Mouse (Mus musculus): ENCODE measurements around the gene Gc.

Gene Gc

GRCm38 (mm10) chr5:89457554-89458062, at the start of gene Gc:
Gene Gc (minus strand): TSS chr5:89457898.
- no peak for DNase-seq (ENCODE audit: low spot score in 2 of 2)

DNA sequence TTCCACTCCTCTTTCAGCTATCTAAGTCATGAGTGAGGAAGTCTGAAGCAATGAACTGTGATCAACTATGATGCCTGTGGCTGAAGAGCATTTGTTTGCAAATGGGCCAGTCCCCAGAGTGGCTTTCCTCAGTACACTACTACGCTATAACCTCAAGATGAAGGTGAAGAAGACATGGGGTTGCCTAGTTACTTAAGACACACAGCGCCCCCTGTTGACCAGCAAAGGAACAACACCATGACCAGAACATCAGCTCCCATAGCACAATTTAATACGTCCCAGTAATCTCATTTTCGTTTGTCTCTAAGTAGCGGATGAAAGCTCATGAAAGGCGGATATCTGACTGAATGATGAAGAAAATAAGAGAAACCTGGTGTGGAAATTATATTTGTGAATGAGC, 42.5 kb upstream of the Gc start:
- no peak for DNase-seq (ENCODE audit: low spot score in 2 of 2)

DNA sequence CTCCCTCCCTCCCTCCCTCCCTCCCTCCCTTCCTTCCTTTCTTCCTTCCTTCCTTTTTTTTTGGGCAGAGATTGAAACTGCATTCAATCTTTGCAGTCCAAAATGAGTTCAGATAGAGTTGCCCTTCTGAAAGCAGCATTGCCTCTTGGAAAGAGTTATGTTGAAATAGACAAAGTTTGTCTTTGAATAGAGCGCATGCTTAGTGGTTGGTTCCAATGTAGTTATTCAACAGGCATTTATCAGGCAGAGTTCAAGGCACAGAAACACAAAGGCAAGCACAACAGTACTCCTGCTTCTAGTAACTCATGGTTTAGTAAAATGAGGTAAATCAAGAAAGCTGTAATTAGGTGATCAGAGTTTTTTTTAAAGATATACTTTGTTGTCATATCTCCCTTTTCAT, 34.9 kb upstream of the Gc start:
- no peak for DNase-seq (ENCODE audit: low spot score in 2 of 2)

DNA sequence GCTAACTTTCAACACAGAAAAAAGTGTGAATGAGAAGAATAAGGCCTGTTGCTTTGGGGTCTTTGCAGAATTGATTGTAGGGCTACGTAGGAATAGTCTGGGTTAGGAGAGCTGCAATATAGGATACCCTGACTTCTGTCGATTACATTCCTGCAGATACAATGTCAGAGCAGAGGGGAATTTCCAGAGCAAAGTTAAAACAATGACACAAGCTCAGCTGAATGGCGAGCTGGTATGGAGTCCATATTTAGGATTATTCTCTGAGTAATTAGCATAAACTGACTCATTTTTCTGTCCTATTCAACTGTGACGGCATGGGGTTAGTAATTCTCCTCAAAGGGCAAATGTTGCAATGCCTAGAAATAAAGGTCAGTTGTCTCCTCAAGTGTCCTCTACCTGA, 12.8 kb upstream of the Gc start:
- no peak for DNase-seq (ENCODE audit: low spot score in 2 of 2)

DNA sequence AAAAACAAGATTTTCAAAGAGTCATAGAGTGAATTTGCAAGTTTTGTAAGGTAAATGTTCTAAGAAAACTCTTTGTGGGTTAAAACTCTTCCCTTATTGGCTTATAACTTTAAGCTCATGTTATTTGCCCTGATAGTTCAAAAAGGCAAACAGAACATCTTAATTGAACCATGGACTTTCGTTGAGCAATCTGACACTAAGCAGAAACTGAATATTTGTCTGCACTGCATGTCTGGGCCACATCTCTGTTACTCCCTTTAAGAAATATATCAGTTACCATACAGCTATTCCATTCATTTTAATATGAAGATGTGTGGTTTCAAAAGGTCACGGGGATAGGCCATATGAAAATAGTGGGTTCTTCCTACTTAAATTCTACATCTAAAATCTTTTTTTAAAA, 10.2 kb upstream of the Gc start:
- no peak for DNase-seq (ENCODE audit: low spot score in 2 of 2)

DNA sequence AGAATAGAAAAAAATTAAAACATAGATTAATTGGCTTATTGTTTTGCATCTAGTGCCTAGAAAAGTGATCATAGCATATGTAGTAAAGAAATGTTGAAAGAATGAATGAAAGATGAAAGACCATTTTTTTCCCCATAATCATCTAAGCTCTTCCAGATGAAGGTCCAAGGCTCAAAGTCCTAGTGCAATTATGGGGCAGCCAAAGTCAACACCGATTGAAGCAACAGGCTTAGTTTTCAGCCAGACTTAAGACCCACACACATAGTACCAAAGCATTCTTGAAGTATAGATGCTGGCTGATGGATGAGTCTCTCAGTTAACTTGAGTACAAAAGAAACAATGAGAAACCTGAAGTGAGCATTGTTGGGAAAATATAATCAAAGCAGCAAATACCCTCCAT, 9.3 kb upstream of the Gc start:
- DNase-seq (ENCODE audit: low spot score in 2 of 2), result no peak

DNA sequence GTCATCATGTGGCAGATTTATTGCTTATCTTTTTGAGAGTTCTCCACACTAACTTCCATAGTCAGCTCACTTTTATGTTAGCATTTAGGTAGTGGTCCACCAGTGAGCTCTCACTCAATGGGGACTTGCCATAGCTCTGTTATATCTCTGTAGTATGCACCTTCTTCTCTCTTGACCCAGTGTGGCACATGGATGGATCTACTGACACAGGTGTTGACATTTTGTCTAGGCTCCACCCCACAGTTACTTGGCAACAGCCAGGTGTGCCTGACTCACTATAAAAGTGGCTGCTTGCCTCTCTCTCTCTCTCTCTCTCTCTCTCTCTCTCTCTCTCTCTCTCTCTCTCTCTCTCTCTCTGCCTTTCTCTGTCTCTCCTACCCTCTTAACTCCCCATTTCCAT, 8.6 kb upstream of the Gc start:
- DNase-seq (ENCODE audit: low spot score in 2 of 2), result no peak

- DNase-seq (ENCODE audit: low spot score in 2 of 2), result no peak
Measured at GRCm38 (mm10) chr5:89461817-89462216, 4.1 kb upstream of the Gc start.

GRCm38 (mm10) chr5:89459591-89459990, 1.9 kb upstream of the Gc start:
- DNase-seq (ENCODE audit: low spot score in 2 of 2), result no peak

DNA sequence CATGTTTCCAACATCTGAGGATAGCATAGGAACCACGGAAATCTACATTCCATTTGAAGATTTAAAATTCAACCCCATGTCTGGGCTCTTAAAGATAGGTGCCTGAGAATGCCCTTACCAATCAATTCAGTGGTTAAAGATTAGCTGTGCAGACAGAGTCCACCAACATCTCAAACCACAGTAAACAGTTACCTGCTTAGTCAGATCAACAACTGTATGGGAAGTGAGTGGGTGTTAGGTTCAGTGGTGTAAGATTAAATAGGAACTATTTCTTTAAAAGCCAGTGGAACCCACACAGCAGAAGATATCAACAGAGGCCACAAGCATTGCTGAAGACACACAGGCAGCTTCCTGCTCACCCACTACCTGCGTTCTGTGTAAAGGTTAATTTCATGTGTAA, 1.3 kb upstream of the Gc start:
- DNase-seq (ENCODE audit: low spot score in 2 of 2), result no peak

DNA sequence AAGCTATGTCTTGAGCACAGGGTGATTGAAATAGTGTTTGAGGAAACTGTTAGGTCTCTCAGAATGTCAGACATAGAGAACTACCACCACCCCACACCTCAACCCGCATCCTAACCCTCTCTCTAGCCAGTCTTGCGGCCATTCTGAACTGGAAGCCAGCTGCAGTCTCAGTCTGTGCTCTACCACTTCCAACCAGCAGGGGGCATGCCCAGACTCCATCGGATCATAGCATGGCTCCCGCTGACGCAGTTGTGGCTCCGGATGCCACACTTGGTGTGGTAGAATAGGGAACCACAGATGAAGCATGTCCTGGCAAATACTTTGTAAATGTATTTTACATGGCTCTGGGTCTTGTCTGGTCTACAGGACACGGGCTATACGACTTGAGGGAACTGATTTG, 2.2 kb downstream of the Gc start:
- DNase-seq (ENCODE audit: low spot score in 2 of 2), result peak in 1 of 2 experiments; percentile 15

DNA sequence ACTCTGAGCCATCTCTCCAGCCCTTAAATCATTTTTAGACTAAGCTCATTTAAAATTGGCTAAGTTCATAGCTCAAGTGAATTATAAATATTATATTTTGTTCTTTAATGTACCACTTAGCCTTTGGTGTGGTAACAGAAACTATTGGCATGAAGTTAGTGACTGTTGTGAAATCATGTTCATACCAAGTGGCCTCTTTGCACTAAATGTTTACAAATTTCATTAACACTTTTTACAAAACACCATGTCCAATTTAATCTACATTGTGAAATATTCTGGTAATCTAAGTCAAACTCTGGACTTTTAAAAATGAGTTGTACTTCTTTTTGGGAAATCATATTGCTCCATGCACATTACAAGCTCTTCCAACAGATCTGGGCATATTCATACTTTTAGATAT, 6.9 kb downstream of the Gc start:
- DNase-seq (ENCODE audit: low spot score in 2 of 2), result no peak

GRCm38 (mm10) chr5:89449325-89449724, 8.4 kb downstream of the Gc start:
- no peak for DNase-seq (ENCODE audit: low spot score in 2 of 2)

- DNase-seq (ENCODE audit: low spot score in 2 of 2), result no peak
Measured at GRCm38 (mm10) chr5:89447978-89448377, 9.7 kb downstream of the Gc start.

DNA sequence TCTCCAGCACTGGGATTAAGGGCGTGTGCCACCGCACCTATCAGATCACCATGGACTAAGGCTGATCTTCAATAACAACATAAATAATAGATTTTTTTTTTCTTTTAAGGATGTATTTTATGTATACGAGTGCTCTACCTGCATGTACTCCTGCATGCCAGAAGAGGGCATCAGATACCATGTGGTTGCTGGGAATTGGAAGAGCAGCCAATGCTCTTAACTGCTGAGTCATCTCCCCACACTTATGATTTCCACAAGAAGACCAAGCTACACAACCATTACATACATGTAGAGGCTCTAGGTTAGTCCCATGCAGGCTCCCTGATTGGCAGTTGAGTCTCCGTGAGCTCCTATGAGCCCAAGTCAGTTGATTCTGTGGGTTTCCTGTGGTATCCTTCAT, 13.3 kb downstream of the Gc start:
- no peak for DNase-seq (ENCODE audit: low spot score in 2 of 2)

DNA sequence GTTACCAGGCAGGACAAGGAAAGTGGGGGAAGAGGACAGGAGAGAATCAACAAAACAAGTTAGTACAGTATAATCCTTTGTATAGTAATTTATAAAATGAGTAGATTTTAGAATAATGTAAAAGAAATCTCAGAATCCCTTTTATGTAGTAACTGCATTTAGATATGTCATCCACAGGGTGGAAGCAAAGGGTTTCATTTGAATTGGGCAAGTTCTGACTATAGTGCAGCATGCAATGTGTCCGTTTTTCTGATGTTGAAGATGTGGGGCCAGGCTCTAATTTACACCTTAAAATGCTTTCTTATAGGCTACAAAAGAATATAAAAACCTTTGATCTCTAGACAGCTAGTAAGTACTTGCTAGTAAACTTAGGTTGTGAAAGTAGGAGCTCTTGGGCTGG, 46.2 kb downstream of the Gc start:
- no peak for DNase-seq (ENCODE audit: low spot score in 2 of 2)

DNA sequence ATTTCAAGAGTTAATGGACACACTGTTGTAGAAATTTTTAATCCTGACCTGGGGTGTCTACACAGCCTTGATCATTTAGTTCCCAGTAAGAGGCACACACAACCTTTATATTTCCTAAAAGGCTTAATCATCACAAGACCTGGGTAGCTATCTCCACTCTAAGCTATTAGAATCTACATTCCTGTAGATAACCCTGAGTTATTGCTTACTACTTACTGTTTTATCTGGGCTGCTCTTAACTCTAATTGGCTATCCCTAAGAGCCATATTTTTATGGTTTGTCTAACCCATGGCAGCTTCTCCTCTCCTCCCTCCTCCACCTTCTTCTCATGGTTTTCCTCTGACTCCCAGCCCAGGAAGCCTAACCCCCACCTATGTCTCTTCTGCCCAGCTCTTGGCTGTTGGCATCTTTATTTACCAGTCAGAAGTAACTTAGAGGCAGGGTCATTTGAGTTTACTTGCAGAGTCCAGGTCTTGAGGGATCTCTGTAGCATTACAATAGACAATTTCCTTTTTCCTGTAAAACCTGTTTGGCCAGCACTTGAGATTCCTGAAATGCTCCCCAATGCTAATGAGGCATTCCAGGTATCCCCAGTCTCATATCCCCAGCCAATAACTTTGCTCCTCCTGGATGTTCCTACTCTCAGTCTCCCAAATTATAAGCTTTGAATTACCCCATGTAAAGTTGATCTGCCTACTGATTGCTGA, 50.2 kb downstream of the Gc start:
- no peak for DNase-seq (ENCODE audit: low spot score in 2 of 2)

- no peak for DNase-seq (ENCODE audit: low spot score in 2 of 2)
Measured at GRCm38 (mm10) chr5:89405132-89405531, 52.6 kb downstream of the Gc start.

DNA sequence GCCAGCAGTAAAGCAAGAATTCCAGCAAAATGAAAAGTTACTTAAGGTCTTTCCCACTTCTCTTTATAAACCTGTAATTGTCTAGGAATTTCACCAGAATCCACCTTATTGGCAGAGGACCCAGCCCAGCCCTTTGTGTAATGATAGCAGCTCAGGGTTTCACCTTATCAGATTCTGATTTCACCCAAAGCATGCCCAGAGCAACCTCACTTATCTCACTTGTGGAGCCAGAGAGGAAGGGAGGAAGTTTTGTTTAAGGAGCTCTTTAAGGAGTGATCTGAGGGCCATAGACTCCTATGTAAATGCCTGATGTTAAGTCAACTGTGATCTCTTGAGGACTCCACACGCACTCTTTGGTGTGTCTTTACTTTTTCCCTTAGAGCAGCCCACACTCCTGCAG, 67.3 kb downstream of the Gc start:
- DNase-seq (ENCODE audit: low spot score in 2 of 2), result no peak

DNA sequence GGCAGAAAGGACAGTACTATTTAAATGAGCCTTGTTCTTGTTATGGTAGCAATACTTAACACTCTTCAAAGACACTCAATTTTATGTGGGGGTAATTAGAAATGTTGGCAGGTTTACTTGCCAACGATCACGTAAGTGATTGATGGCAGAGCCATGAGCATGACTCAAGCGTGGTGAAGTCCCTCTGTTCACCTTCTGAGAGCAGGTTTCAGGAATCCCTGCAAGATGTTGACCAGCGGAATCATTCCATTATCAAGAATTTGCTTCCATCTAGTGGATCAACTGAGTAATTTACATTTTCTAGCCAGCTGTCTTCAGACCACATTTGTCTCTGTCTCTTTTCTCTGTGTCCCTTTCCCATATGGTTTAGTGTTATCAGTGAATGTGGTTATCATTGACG, 73.5 kb downstream of the Gc start:
- DNase-seq (ENCODE audit: low spot score in 2 of 2), result no peak

DNA sequence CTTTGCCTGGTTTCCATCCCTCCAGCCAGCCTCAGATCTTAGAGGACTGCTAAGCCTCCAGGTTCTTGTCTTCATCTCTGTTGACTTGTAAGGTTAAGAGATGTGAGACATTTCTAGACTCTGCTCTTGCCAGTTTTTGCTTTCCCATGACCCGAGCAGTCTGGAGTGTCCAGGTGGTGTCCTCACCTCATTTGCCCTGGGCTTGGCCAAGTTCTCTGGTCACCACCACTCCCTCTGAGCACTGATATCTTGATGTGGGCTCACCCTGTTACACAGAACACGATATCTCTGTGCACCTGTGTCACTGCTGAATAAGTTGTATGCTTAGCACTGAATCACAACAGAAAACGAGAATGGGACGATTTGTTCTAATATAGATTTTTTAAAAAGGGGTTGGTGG, 76.4 kb downstream of the Gc start:
- no peak for DNase-seq (ENCODE audit: low spot score in 2 of 2)

DNA sequence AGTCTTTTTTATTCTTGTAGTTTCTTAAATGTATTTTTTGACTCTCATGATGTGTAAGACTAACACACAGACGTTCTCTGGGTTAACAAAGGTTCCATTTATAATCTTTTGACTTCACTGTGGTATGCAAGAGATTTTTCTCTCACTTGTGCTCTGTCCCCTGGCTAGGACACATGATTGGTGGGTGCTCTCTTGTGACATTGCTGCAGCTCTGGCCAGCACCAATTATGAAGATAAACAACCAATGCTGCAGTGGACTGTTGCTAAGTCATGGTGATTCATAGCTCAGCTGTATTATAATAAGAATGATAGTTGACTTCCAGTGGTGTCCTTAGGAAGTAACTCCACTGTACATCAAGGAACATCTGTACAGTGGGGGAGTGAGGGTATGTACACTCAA, 87.6 kb downstream of the Gc start:
- DNase-seq (ENCODE audit: low spot score in 2 of 2), result no peak

DNA sequence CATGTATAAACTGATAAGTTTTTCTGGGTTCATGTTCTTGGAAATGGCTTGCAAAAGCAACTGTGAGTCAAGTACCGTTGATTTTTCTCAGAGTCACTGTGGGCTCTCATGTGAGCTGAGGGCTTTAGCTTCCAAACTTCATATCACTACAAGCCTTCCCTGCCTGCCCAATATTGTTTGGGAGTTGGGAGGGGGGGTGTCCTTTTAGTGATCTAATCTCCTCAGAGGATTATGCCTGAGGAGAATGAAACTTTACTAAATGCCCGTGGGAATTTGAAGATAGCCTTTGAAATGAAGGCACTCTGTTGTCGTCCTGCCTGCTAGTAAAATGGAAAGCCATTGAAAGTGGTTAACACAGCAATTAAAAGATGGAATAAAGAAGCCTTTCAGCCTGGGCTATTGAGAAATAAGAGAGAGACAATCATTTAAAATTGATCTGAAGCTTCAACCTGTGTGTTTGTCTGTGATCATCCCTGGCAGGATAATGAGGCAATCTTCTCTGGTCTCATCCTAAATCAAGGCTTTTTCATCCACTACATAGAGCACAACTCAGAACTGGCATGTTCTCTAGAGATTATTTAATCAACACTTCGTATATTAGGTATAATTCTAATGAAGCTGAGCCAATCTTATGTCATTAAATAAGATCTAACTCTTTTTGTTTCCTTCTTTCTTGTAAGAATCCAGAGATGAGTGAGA, 89.5 kb downstream of the Gc start:
- no peak for DNase-seq (ENCODE audit: low spot score in 2 of 2)
